Mouse (Mus musculus): Measurements from ENCODE around the gene Gmps. TPM values are rescaled to one million over a fixed set of nuclear protein-coding genes. Genes with fewer than 3 reads are reported as not detected.

The Gmps gene
- polyA plus RNA-seq (2015; fragmentation: Nextera tagmentation; extraction: Ambion mirVana): 35.3 and 36.7 TPM in 2 replicates

GRCm38 (mm10) chr3:63975955-63976908 lies at the start of gene Gmps:
TSS of gene Gmps (plus strand) at chr3:63976106.
- Histone ChIP-seq H3K27me3 (ENCODE audit: control insufficient read depth, insufficient read depth, low read length) (no peaks in the 10 kb centered on the region), H3K4me1 (ENCODE audit: control insufficient read depth, insufficient read depth, low read length) (peaks cover 13% of the 10 kb centered on the region), H3K4me2 (ENCODE audit: low read depth, low read length) (peak within 1 kb of the TSS; percentile 86), H3K4me3 (replicated peaks; ENCODE audit: low read length) (peak within 1 kb of the TSS; percentile 84), H3K9ac (ENCODE audit: low read length) (peak within 1 kb of the TSS; percentile 93), H3K36me3 (ENCODE audit: control insufficient read depth, insufficient read depth, low read length) (no peaks in the 10 kb centered on the region), H3K9me3 (replicated peaks; ENCODE audit: control insufficient read depth, low read length) (no peaks in the 10 kb centered on the region), H3K27ac (ENCODE audit: low read length) (peak within 1 kb of the TSS; percentile 90)
- peak; percentile 99 for ATAC-seq (ENCODE audit: insufficient read depth, low FRiP score)
- under 1% methylated on average over 67 of the region's 67 CpGs for WGBS

DNA sequence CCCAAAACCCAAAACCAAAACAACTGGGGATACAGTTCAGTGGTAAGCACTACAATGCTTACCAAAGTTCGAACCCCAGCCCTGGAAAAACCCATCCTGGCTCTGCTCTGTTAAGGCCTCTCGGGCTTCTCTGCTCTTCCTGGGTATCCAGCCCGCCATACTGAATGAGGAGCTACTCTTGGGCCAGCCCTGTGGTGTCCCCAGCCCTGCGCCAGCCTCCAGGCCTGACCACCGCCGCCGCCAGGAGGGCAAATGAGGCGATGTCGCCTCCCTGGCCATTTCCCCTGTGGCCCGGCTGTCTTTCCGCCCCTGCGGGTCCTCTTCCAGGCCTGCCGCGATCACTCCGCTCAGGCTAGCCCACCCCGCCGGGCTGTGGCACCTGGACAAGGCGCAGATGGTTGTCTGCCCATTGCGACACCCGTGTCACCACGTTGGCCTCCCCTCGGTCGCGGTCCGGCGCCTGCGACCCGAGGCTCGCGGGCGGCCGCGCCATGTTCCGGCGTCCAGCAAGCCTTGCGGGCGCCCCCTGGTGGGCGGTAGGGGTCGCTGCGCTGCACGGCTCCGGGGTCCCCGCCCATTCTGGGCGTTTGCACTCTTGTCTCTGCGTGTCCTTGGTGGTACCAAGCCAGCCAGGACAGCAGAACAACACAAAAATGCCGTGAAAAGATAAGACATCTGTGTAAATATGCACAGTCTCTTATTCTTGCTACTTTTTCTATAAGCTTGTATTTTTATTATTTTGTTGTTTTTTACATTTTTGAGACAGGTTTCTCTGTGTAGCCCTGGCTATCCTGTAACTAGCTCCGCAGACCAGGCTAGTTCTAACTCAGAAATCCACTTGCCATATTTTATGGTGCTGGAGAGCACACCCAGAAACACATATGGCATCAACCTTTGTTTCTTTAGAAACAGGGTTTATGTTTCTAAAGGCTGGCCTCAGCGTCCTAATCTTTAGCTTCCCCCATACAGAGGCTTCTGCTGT lies 46.7 kb upstream of the Gmps start, which contains the start of gene E130311K13Rik:
Gene E130311K13Rik, minus strand, starts transcription at position 595 of the 982 bp plus-strand sequence.
- peak within 1 kb of the TSS; percentile 56 for H3K4me3 ChIP-seq (replicated peaks; ENCODE audit: low read length)
- peak; percentile 94 for ATAC-seq (ENCODE audit: insufficient read depth, low FRiP score)
- no peaks in the 10 kb centered on the region for H3K36me3 ChIP-seq (ENCODE audit: control insufficient read depth, insufficient read depth, low read length)
- H3K27ac ChIP-seq (ENCODE audit: low read length): peak within 1 kb of the TSS; percentile 14; the same call in 1 of the 2 replicates
- H3K9me3 ChIP-seq (replicated peaks; ENCODE audit: control insufficient read depth, low read length): no peaks in the 10 kb centered on the region
- no peaks in the 10 kb centered on the region for H3K4me1 ChIP-seq (ENCODE audit: control insufficient read depth, insufficient read depth, low read length)
- no peaks in the 10 kb centered on the region for H3K27me3 ChIP-seq (ENCODE audit: control insufficient read depth, insufficient read depth, low read length)
- peak within 1 kb of the TSS; percentile 83 for H3K9ac ChIP-seq (ENCODE audit: low read length)
- WGBS: 6% methylated on average over 48 of the region's 48 CpGs
- H3K4me2 ChIP-seq (ENCODE audit: low read depth, low read length): peak within 1 kb of the TSS; percentile 52

DNA sequence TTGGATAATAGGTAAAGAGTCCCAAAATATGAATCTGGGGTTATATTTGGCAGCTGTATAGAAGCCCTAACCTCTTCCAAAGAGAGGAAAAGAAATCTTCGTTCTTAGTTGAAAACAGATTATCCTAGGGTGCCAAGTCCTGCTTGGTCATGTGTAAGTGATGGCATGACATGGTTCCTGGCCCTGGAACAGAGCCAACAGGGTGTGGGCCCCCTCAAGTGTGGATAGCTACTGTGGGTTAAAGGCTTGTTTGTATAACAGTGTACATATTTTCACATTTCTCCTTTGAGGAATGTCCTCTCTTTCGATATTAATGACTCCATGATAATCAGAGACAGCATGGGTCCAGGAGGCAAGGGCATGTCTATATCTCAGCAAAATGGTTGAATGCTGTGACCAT lies 37.0 kb upstream of the Gmps start:
- ATAC-seq (ENCODE audit: insufficient read depth, low FRiP score): no peak
- 71% methylated on average over 2 of the region's 2 CpGs for WGBS
- no peak overlapping the region for H3K27ac ChIP-seq (ENCODE audit: low read length)
- H3K27me3 ChIP-seq (ENCODE audit: control insufficient read depth, insufficient read depth, low read length): no peaks in the 10 kb centered on the region
- H3K36me3 ChIP-seq (ENCODE audit: control insufficient read depth, insufficient read depth, low read length): no peaks in the 10 kb centered on the region
- no peak overlapping the region for H3K9ac ChIP-seq (ENCODE audit: low read length)
- H3K9me3 ChIP-seq (replicated peaks; ENCODE audit: control insufficient read depth, low read length): no peaks in the 10 kb centered on the region
- H3K4me2 ChIP-seq (ENCODE audit: low read depth, low read length): no peak overlapping the region
- no peaks in the 10 kb centered on the region for H3K4me1 ChIP-seq (ENCODE audit: control insufficient read depth, insufficient read depth, low read length)
- no peak overlapping the region for H3K4me3 ChIP-seq (replicated peaks; ENCODE audit: low read length)

- Histone ChIP-seq H3K9ac (ENCODE audit: low read length) (no peak overlapping the region), H3K4me2 (ENCODE audit: low read depth, low read length) (no peak overlapping the region), H3K27me3 (ENCODE audit: control insufficient read depth, insufficient read depth, low read length) (no peaks in the 10 kb centered on the region), H3K27ac (ENCODE audit: low read length) (no peak overlapping the region; the same call in 1 of the 2 replicates), H3K9me3 (replicated peaks; ENCODE audit: control insufficient read depth, low read length) (no peaks in the 10 kb centered on the region), H3K4me1 (ENCODE audit: control insufficient read depth, insufficient read depth, low read length) (no peaks in the 10 kb centered on the region), H3K4me3 (replicated peaks; ENCODE audit: low read length) (no peak overlapping the region), H3K36me3 (ENCODE audit: control insufficient read depth, insufficient read depth, low read length) (0 out of 2 replicates have a peak, but pooled peaks cover 5% of the 10 kb centered on the region)
- WGBS: 77% methylated on average over 2 of the region's 2 CpGs
- ATAC-seq (ENCODE audit: insufficient read depth, low FRiP score): no peak
Observed at GRCm38 (mm10) chr3:63941204-63941850, 34.6 kb upstream of the Gmps start.

- Histone ChIP-seq H3K4me3 (replicated peaks; ENCODE audit: low read length) (no peak overlapping the region), H3K4me2 (ENCODE audit: low read depth, low read length) (no peak overlapping the region), H3K4me1 (ENCODE audit: control insufficient read depth, insufficient read depth, low read length) (no peaks in the 10 kb centered on the region), H3K27ac (ENCODE audit: low read length) (no peak overlapping the region), H3K9me3 (replicated peaks; ENCODE audit: control insufficient read depth, low read length) (no peaks in the 10 kb centered on the region), H3K36me3 (ENCODE audit: control insufficient read depth, insufficient read depth, low read length) (no peaks in the 10 kb centered on the region), H3K27me3 (ENCODE audit: control insufficient read depth, insufficient read depth, low read length) (no peaks in the 10 kb centered on the region), H3K9ac (ENCODE audit: low read length) (no peak overlapping the region)
- 86% methylated on average over 3 of the region's 3 CpGs for WGBS
- ATAC-seq (ENCODE audit: insufficient read depth, low FRiP score): no peak
Observed at GRCm38 (mm10) chr3:63949837-63950236, 26.1 kb upstream of the Gmps start.

DNA sequence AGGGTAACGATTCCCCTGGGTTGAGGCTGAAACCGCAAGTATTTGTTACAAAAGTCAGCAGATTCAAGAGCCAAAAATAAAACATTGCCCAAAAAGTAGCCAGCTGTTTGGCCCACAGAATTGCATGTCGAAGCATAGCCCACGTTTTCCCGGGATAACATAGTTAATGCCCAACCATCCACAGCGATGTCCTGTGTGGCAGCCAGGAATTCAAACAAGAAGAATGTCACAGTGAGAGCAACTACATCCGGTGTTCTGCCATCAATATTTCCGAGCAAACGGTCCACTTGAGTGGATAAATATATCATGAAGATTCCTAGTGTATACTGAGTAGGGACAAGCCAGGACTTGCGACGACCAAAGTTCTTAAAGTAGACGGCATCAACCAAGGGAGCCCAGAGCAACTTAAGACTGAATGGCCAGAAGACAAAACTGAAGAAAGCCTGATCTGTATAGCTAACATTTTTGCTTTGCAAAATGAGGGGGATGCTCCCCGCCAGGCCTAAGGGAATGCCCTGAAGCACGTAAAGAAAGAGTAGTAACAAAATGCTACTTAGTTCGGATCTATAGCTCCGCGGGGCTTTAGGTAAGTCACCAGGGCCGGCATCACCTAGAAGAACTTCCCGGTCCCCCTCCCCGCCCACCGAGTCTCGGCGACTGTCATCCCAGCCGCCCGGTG lies 12.3 kb upstream of the Gmps start:
- Histone ChIP-seq H3K4me1 (ENCODE audit: control insufficient read depth, insufficient read depth, low read length) (peaks cover 10% of the 10 kb centered on the region), H3K9ac (ENCODE audit: low read length) (peak overlapping the region; percentile 95), H3K36me3 (ENCODE audit: control insufficient read depth, insufficient read depth, low read length) (0 out of 2 replicates have a peak, but pooled peaks cover 3% of the 10 kb centered on the region), H3K4me3 (replicated peaks; ENCODE audit: low read length) (peak overlapping the region; percentile 92), H3K4me2 (ENCODE audit: low read depth, low read length) (peak overlapping the region; percentile 83), H3K9me3 (replicated peaks; ENCODE audit: control insufficient read depth, low read length) (no peaks in the 10 kb centered on the region), H3K27me3 (ENCODE audit: control insufficient read depth, insufficient read depth, low read length) (no peaks in the 10 kb centered on the region; the same call in none of the 2 replicates), H3K27ac (ENCODE audit: low read length) (peak overlapping the region; percentile 92)
- 4% methylated on average over 25 of the region's 25 CpGs for WGBS
- no peak for ATAC-seq (ENCODE audit: insufficient read depth, low FRiP score)

GRCm38 (mm10) chr3:63964100-63964921 lies 11.6 kb upstream of the Gmps start, which contains the start of gene Slc33a1:
TSS of gene Slc33a1 (minus strand) at chr3:63964768.
- peak within 1 kb of the TSS; percentile 92 for H3K4me3 ChIP-seq (replicated peaks; ENCODE audit: low read length)
- peaks cover 10% of the 10 kb centered on the region for H3K4me1 ChIP-seq (ENCODE audit: control insufficient read depth, insufficient read depth, low read length)
- peak; percentile 96 for ATAC-seq (ENCODE audit: insufficient read depth, low FRiP score)
- WGBS: under 1% methylated on average over 69 of the region's 69 CpGs
- peak within 1 kb of the TSS; percentile 95 for H3K9ac ChIP-seq (ENCODE audit: low read length)
- peak within 1 kb of the TSS; percentile 83 for H3K4me2 ChIP-seq (ENCODE audit: low read depth, low read length)
- H3K9me3 ChIP-seq (replicated peaks; ENCODE audit: control insufficient read depth, low read length): no peaks in the 10 kb centered on the region
- H3K36me3 ChIP-seq (ENCODE audit: control insufficient read depth, insufficient read depth, low read length): 0 out of 2 replicates have a peak, but pooled peaks cover 3% of the 10 kb centered on the region
- H3K27me3 ChIP-seq (ENCODE audit: control insufficient read depth, insufficient read depth, low read length): no peaks in the 10 kb centered on the region; the same call in none of the 2 replicates
- H3K27ac ChIP-seq (ENCODE audit: low read length): peak within 1 kb of the TSS; percentile 92

Data from stomach, embryonic 16.5 days (tissue).